Mouse (Mus musculus): ENCODE data around the gene Ran. TPM values are rescaled to one million over a fixed set of nuclear protein-coding genes. Genes with fewer than 3 reads are reported as not detected.
A peak's percentile ranks its signal among the peaks of the same experiment; 100 is the strongest.

Ran gene
- polyA plus RNA-seq, 1 experiment from 2014 or later, result 799 TPM

DNA sequence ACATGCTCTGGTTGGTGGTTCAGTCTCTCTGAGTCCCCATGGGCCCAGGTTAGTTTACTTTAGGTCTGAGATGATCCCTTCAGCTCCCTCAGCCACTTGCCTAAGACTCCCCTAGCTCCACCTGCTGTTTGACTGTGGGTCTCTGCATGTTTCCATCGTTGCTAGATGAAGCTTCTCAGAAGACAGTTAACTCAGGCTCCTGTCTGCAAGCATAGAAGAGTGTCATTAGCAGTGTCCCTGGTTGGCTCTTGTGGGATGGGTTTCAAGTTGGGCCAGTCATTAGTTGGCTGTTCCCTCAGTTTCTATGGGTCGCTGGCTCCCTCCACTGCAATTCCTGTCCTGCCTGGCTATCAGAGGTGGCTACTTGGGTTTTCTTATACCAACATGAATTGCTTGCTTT is 5.2 kb downstream of the Ran start:
- 39% methylated on average over 2 of the region's 2 CpGs for WGBS
- Histone ChIP-seq H3K27ac (ENCODE audit: low read depth, low read length) (no peak overlapping the region), H3K4me3 (ENCODE audit: low read depth, low read length) (no peak overlapping the region), H3K4me1 (replicated peaks; ENCODE audit: control insufficient read depth, insufficient read depth, low read length) (no peaks in the 10 kb centered on the region), H3K9ac (ENCODE audit: low read depth, low read length) (no peak overlapping the region), H3K4me2 (replicated peaks; ENCODE audit: low read depth, low read length) (no peak overlapping the region), H3K36me3 (ENCODE audit: control insufficient read depth, insufficient read depth, low read length) (no peaks in the 10 kb centered on the region), H3K27me3 (ENCODE audit: control insufficient read depth, insufficient read depth, low read length) (no peaks in the 10 kb centered on the region), H3K9me3 (ENCODE audit: control insufficient read depth, low read length) (no peaks in the 10 kb centered on the region)
- ATAC-seq (ENCODE audit: low FRiP score), result no peak
- no peak for DNase-seq (ENCODE audit: low spot score)

- H3K9ac ChIP-seq (ENCODE audit: low read depth, low read length), result no peak overlapping the region
- WGBS, result 93% methylated on average over 2 of the region's 2 CpGs
- no peaks in the 10 kb centered on the region for H3K27me3 ChIP-seq (ENCODE audit: control insufficient read depth, insufficient read depth, low read length)
- no peak overlapping the region for H3K4me3 ChIP-seq (ENCODE audit: low read depth, low read length)
- no peaks in the 10 kb centered on the region for H3K4me1 ChIP-seq (replicated peaks; ENCODE audit: control insufficient read depth, insufficient read depth, low read length)
- ATAC-seq (ENCODE audit: low FRiP score), result no peak
- H3K36me3 ChIP-seq (ENCODE audit: control insufficient read depth, insufficient read depth, low read length), result no peaks in the 10 kb centered on the region
- no peaks in the 10 kb centered on the region for H3K9me3 ChIP-seq (ENCODE audit: control insufficient read depth, low read length)
- no peak for DNase-seq (ENCODE audit: low spot score)
- H3K27ac ChIP-seq (ENCODE audit: low read depth, low read length), result no peak overlapping the region
- no peak overlapping the region for H3K4me2 ChIP-seq (replicated peaks; ENCODE audit: low read depth, low read length)
Observed at GRCm38 (mm10) chr5:129025725-129026124, 5.9 kb downstream of the Ran start.

DNA sequence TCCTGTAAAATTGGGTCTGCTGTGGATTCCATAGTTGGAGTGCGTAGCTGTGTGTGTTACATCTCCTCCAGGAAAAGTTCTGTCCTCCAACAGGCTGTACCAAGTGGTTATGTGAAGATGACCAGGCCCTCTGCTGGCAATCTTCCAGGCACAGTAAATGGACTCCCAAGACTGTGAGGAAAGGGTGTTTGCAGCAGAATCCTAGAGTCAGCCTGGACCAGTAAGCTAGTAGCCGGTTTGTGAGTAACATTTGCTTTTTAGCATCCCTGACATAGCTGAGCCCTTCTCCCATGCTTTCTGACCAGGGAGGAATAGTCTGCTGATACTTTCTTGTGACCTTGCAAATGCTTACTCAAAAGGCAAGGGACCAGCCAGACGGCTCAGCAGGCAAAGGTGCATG is 6.3 kb downstream of the Ran start:
- Histone ChIP-seq H3K9ac (ENCODE audit: low read depth, low read length) (no peak overlapping the region), H3K4me1 (replicated peaks; ENCODE audit: control insufficient read depth, insufficient read depth, low read length) (no peaks in the 10 kb centered on the region), H3K27me3 (ENCODE audit: control insufficient read depth, insufficient read depth, low read length) (no peaks in the 10 kb centered on the region), H3K27ac (ENCODE audit: low read depth, low read length) (no peak overlapping the region), H3K4me2 (replicated peaks; ENCODE audit: low read depth, low read length) (no peak overlapping the region), H3K4me3 (ENCODE audit: low read depth, low read length) (no peak overlapping the region), H3K36me3 (ENCODE audit: control insufficient read depth, insufficient read depth, low read length) (no peaks in the 10 kb centered on the region), H3K9me3 (ENCODE audit: control insufficient read depth, low read length) (no peaks in the 10 kb centered on the region)
- DNase-seq (ENCODE audit: low spot score) (no peak), ATAC-seq (ENCODE audit: low FRiP score) (no peak)
- WGBS, result 93% methylated on average over 3 of the region's 3 CpGs

GRCm38 (mm10) chr5:129026637-129027036 is 6.8 kb downstream of the Ran start:
- Histone ChIP-seq H3K4me3 (ENCODE audit: low read depth, low read length) (no peak overlapping the region), H3K4me2 (replicated peaks; ENCODE audit: low read depth, low read length) (no peak overlapping the region), H3K27ac (ENCODE audit: low read depth, low read length) (no peak overlapping the region), H3K4me1 (replicated peaks; ENCODE audit: control insufficient read depth, insufficient read depth, low read length) (no peaks in the 10 kb centered on the region), H3K36me3 (ENCODE audit: control insufficient read depth, insufficient read depth, low read length) (no peaks in the 10 kb centered on the region), H3K27me3 (ENCODE audit: control insufficient read depth, insufficient read depth, low read length) (no peaks in the 10 kb centered on the region), H3K9me3 (ENCODE audit: control insufficient read depth, low read length) (no peaks in the 10 kb centered on the region), H3K9ac (ENCODE audit: low read depth, low read length) (no peak overlapping the region)
- no peak for DNase-seq (ENCODE audit: low spot score)
- no peak for ATAC-seq (ENCODE audit: low FRiP score)
- WGBS, result 84% methylated on average over 1 of the region's 1 CpGs

GRCm38 (mm10) chr5:129029131-129029723 is 9.4 kb downstream of the Ran start:
- no peak overlapping the region for H3K4me3 ChIP-seq (ENCODE audit: low read depth, low read length)
- H3K9ac ChIP-seq (ENCODE audit: low read depth, low read length), result no peak overlapping the region
- no peaks in the 10 kb centered on the region for H3K27me3 ChIP-seq (ENCODE audit: control insufficient read depth, insufficient read depth, low read length)
- H3K9me3 ChIP-seq (ENCODE audit: control insufficient read depth, low read length), result no peaks in the 10 kb centered on the region
- no peaks in the 10 kb centered on the region for H3K36me3 ChIP-seq (ENCODE audit: control insufficient read depth, insufficient read depth, low read length)
- H3K27ac ChIP-seq (ENCODE audit: low read depth, low read length), result no peak overlapping the region
- DNase-seq (ENCODE audit: low spot score) (no peak), ATAC-seq (ENCODE audit: low FRiP score) (no peak)
- 80% methylated on average over 5 of the region's 5 CpGs for WGBS
- no peaks in the 10 kb centered on the region for H3K4me1 ChIP-seq (replicated peaks; ENCODE audit: control insufficient read depth, insufficient read depth, low read length)
- H3K4me2 ChIP-seq (replicated peaks; ENCODE audit: low read depth, low read length), result no peak overlapping the region

DNA sequence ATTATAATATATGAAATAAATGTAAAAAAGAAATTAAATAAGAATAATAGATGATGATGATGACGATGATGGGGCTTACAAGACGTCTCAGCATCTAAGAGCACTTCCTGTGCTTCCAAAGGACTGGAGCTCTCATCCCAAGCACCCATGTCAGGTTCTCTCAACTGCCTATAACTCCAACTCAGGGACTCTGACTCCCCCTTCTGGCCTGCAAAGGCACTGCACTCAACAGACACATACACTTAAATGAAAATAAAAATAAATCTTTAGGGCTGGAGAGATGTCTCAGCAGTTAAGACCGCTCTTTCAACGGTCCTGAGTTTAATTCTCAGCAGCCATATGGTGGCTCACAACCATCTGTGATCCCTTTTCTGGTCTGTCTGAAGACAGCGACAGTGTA is 16.8 kb downstream of the Ran start:
- no peak overlapping the region for H3K4me3 ChIP-seq (ENCODE audit: low read depth, low read length)
- H3K4me2 ChIP-seq (replicated peaks; ENCODE audit: low read depth, low read length), result no peak overlapping the region
- no peaks in the 10 kb centered on the region for H3K4me1 ChIP-seq (replicated peaks; ENCODE audit: control insufficient read depth, insufficient read depth, low read length)
- ATAC-seq (ENCODE audit: low FRiP score) (no peak), DNase-seq (ENCODE audit: low spot score) (no peak)
- no peak overlapping the region for H3K27ac ChIP-seq (ENCODE audit: low read depth, low read length)
- WGBS, result 90% methylated on average over 5 of the region's 5 CpGs
- no peaks in the 10 kb centered on the region for H3K27me3 ChIP-seq (ENCODE audit: control insufficient read depth, insufficient read depth, low read length)
- H3K9ac ChIP-seq (ENCODE audit: low read depth, low read length), result no peak overlapping the region
- no peaks in the 10 kb centered on the region for H3K36me3 ChIP-seq (ENCODE audit: control insufficient read depth, insufficient read depth, low read length)
- no peaks in the 10 kb centered on the region for H3K9me3 ChIP-seq (ENCODE audit: control insufficient read depth, low read length)

DNA sequence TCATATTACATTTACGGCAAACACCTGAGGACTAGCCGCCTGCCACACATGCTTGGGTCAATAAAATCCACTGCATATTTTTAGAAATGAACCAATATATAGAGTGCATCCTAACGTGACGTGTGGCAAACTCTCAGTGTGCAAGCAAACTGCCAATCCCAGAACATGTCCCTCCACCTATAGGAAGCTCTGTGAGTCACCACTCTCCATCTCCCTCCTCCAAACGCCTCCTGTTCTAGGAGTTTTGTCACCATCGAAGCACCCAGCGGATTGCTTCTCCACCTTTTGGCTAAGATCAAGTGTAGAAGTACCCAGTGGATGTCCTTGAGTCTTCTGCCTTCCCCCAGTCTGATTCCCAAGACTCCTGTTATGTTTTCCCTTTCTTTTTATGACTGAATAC is 17.9 kb downstream of the Ran start:
- Histone ChIP-seq H3K36me3 (ENCODE audit: control insufficient read depth, insufficient read depth, low read length) (no peaks in the 10 kb centered on the region), H3K4me1 (replicated peaks; ENCODE audit: control insufficient read depth, insufficient read depth, low read length) (no peaks in the 10 kb centered on the region), H3K27me3 (ENCODE audit: control insufficient read depth, insufficient read depth, low read length) (no peaks in the 10 kb centered on the region), H3K9me3 (ENCODE audit: control insufficient read depth, low read length) (no peaks in the 10 kb centered on the region), H3K27ac (ENCODE audit: low read depth, low read length) (no peak overlapping the region), H3K4me2 (replicated peaks; ENCODE audit: low read depth, low read length) (no peak overlapping the region), H3K4me3 (ENCODE audit: low read depth, low read length) (no peak overlapping the region), H3K9ac (ENCODE audit: low read depth, low read length) (no peak overlapping the region)
- DNase-seq (ENCODE audit: low spot score) (no peak), ATAC-seq (ENCODE audit: low FRiP score) (no peak)
- 86% methylated on average over 7 of the region's 7 CpGs for WGBS

DNA sequence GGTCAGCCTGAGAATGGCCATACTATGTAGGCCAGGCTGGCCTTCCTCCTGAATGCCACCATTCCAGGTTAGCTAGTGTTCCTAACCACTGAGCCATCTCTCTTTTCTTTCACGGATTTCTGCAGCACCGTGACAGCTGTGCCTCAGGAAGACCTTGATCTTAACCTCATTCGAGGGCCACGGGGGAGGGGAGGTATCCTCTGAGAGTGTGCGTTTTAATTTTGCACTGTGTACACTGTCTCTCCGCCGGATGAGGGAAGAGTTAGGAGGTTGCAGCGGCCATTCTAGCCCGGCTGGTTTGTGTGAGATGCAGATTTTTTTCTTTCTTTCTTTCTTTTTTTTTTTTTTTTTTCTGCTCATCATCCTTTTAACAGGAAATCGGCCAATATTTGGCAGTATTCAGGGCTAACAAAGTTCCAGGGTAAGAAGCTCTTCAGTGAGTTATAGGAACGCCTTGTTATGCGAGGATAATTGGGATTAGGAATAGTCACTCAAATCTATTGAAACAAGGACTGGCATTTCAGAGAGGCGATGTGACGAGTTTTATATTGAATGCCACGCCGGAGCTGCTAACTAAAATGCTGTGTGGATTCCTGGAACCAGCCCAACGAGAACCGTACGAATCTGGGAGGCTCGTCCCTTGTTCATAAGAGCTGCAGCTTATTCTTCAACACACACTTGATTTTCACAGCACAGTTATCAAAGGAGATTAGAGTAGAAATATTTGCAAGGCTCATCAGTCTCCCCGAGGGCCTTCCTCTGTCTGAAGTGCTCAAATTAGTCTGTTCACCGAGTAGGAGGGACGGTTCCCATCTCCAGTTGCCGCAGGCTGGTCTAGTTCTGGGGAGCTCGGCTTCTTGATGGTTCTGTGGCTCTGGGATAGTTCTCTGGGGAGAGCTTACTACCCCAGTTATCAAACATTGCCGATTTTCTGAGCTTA is 26.0 kb downstream of the Ran start:
- 68% methylated on average over 26 of the region's 26 CpGs for whole genome bisulfite sequencing
- H3K27me3 ChIP-seq (ENCODE audit: control insufficient read depth, insufficient read depth, low read length), result no peaks in the 10 kb centered on the region
- no peak for ATAC-seq (ENCODE audit: low FRiP score)
- H3K9me3 ChIP-seq (ENCODE audit: control insufficient read depth, low read length), result no peaks in the 10 kb centered on the region
- DNase-seq (ENCODE audit: low spot score), result peak; percentile 35
- H3K4me1 ChIP-seq (replicated peaks; ENCODE audit: control insufficient read depth, insufficient read depth, low read length), result no peaks in the 10 kb centered on the region
- no peak overlapping the region for H3K9ac ChIP-seq (ENCODE audit: low read depth, low read length)
- no peaks in the 10 kb centered on the region for H3K36me3 ChIP-seq (ENCODE audit: control insufficient read depth, insufficient read depth, low read length)
- no peak overlapping the region for H3K27ac ChIP-seq (ENCODE audit: low read depth, low read length)
- no peak overlapping the region for H3K4me2 ChIP-seq (replicated peaks; ENCODE audit: low read depth, low read length)
- no peak overlapping the region for H3K4me3 ChIP-seq (ENCODE audit: low read depth, low read length)

- 0 out of 2 replicates have a peak, but pooled peaks cover 3% of the 10 kb centered on the region for H3K4me1 ChIP-seq (replicated peaks; ENCODE audit: control insufficient read depth, insufficient read depth, low read length)
- WGBS, result 66% methylated on average over 9 of the region's 9 CpGs
- H3K36me3 ChIP-seq (ENCODE audit: control insufficient read depth, insufficient read depth, low read length), result no peaks in the 10 kb centered on the region
- H3K9me3 ChIP-seq (ENCODE audit: control insufficient read depth, low read length), result no peaks in the 10 kb centered on the region
- no peak overlapping the region for H3K27ac ChIP-seq (ENCODE audit: low read depth, low read length)
- DNase-seq (ENCODE audit: low spot score) (peak; percentile 76), ATAC-seq (ENCODE audit: low FRiP score) (no peak)
- H3K27me3 ChIP-seq (ENCODE audit: control insufficient read depth, insufficient read depth, low read length), result no peaks in the 10 kb centered on the region
- H3K4me2 ChIP-seq (replicated peaks; ENCODE audit: low read depth, low read length), result no peak overlapping the region
- H3K9ac ChIP-seq (ENCODE audit: low read depth, low read length), result no peak overlapping the region
- no peak overlapping the region for H3K4me3 ChIP-seq (ENCODE audit: low read depth, low read length)
Observed at GRCm38 (mm10) chr5:129049372-129049771, 29.5 kb downstream of the Ran start.
